Mouse (Mus musculus): ENCODE results near the gene Tmprss9. TPM values are rescaled to one million over a fixed set of nuclear protein-coding genes. Genes with fewer than 3 reads are reported as not detected.

The Tmprss9 gene
- total RNA-seq, 2 experiments from 2014 or later = not detected

Small RNA genes within 50 kb of the gene (microRNA-seq; reads per million reads assigned to microRNA genes)
- gene Mir1982 = 1.4 to 1.5 reads per million in 2 experiments

Other genes with a start within 250 kb of the Tmprss9 start
- 10 to 100 TPM; 84.0 to 90.0 TPM for gene Csnk1g2, start 249.0 kb upstream of the Tmprss9 start, total RNA-seq (2021)
- gene Btbd2, start 214.8 kb upstream of the Tmprss9 start, total RNA-seq (2021) = 10 to 100 TPM; 32.1 to 33.5 TPM
- 100 to 1,000 TPM; 216 to 227 TPM for gene Mknk2, start 193.7 kb upstream of the Tmprss9 start, total RNA-seq (2021)
- 1 to 10 TPM; 3.4 to 3.6 TPM for gene Mob3a, start 169.9 kb upstream of the Tmprss9 start, total RNA-seq (2021)
- 1 to 10 TPM; 1.2 to 2.7 TPM for gene Izumo4, start 169.7 kb upstream of the Tmprss9 start, total RNA-seq (2021)
- 10 to 100 TPM; 23.8 to 25.6 TPM for gene Ap3d1, start 129.6 kb upstream of the Tmprss9 start, total RNA-seq (2021)
- 10 to 100 TPM; 19.2 to 24.8 TPM for gene Dot1l, start 116.6 kb upstream of the Tmprss9 start, total RNA-seq (2021)
- 10 to 100 TPM; 23.1 to 29.4 TPM for gene Sf3a2, start 73.7 kb upstream of the Tmprss9 start, total RNA-seq (2021)
- 10 to 100 TPM; 21.6 to 22.5 TPM for gene Plekhj1, start 73.2 kb upstream of the Tmprss9 start, total RNA-seq (2021)
- under 1 TPM; 0.25 to 0.41 TPM for gene Amh, start 66.6 kb upstream of the Tmprss9 start, total RNA-seq (2021)
- gene Jsrp1, start 58.4 kb upstream of the Tmprss9 start, total RNA-seq (2021) = 100 to 1,000 TPM; 387 to 405 TPM
- 100 to 1,000 TPM; 611 to 682 TPM for gene Oaz1, start 45.2 kb upstream of the Tmprss9 start, total RNA-seq (2021)
- gene Lingo3, start 27.8 kb upstream of the Tmprss9 start, total RNA-seq (2021) = 10 to 100 TPM in 1 of 2 experiments, 1 to 10 TPM in 1; 8.4 to 10.3 TPM
- 10 to 100 TPM; 13.7 to 18.8 TPM for gene Lsm7, start 16.6 kb upstream of the Tmprss9 start, total RNA-seq (2021)
- 10 to 100 TPM; 13.6 to 17.6 TPM for gene Sppl2b, start 16.6 kb upstream of the Tmprss9 start, total RNA-seq (2021)
- gene Timm13, start 29.1 kb downstream of the Tmprss9 start, total RNA-seq (2021) = 100 to 1,000 TPM; 106 to 120 TPM
- gene Lmnb2, start 46.4 kb downstream of the Tmprss9 start, total RNA-seq (2021) = 1 to 10 TPM; 2.6 to 3.1 TPM
- 10 to 100 TPM; 26.7 to 31.7 TPM for gene Gadd45b, start 58.2 kb downstream of the Tmprss9 start, total RNA-seq (2021)
- gene Gng7, start 143.1 kb downstream of the Tmprss9 start, total RNA-seq (2021) = under 1 TPM; 0.57 to 0.64 TPM
- under 1 TPM in 1 of 2 experiments, not detected in 1; 0.08 TPM for gene Diras1, start 153.8 kb downstream of the Tmprss9 start, total RNA-seq (2021)
- gene Slc39a3, start 165.6 kb downstream of the Tmprss9 start, total RNA-seq (2021) = 10 to 100 TPM; 11.7 to 12.0 TPM
- 10 to 100 TPM; 86.2 to 89.5 TPM for gene Sgta, start 188.3 kb downstream of the Tmprss9 start, total RNA-seq (2021)
- 10 to 100 TPM; 20.3 to 24.9 TPM for gene Thop1, start 198.2 kb downstream of the Tmprss9 start, total RNA-seq (2021)
- under 1 TPM in 1 of 2 experiments, not detected in 1; 0.23 TPM for gene Creb3l3, start 227.0 kb downstream of the Tmprss9 start, total RNA-seq (2021)
- 100 to 1,000 TPM; 160 to 174 TPM for gene Map2k2, start 234.1 kb downstream of the Tmprss9 start, total RNA-seq (2021)